Mouse (Mus musculus): ENCODE data around the gene Surf2. TPM values are rescaled to one million over a fixed set of nuclear protein-coding genes. Genes with fewer than 3 reads are reported as not detected.

Gene Surf2
- polyA plus RNA-seq, 1 experiment from 2014 or later = 32.1 TPM

GRCm38 (mm10) chr2:26910994-26911765 is 5.0 kb upstream of the Surf2 start:
- Histone ChIP-seq H3K9me3 (replicated peaks; ENCODE audit: control insufficient read depth, low read length) (no peaks in the 10 kb centered on the region), H3K36me3 (ENCODE audit: control insufficient read depth, insufficient read depth, low read length) (peaks cover 28% of the 10 kb centered on the region), H3K27me3 (ENCODE audit: control insufficient read depth, insufficient read depth, low read length) (no peaks in the 10 kb centered on the region), H3K4me1 (ENCODE audit: control insufficient read depth, insufficient read depth, low read length) (peaks cover 17% of the 10 kb centered on the region), H3K27ac (ENCODE audit: low read depth, low read length) (peak overlapping the region; percentile 86), H3K4me3 (ENCODE audit: low read depth, low read length) (peak overlapping the region; percentile 93), H3K9ac (ENCODE audit: low read depth, low read length) (peak overlapping the region; percentile 97), H3K4me2 (peak overlapping the region; percentile 82)
- WGBS (ENCODE audit: insufficient replicate concordance) = 3% methylated on average over 37 of the region's 37 CpGs
- peak; percentile 37 for ATAC-seq (replicated peaks; ENCODE audit: insufficient number of reproducible peaks, low FRiP score, low TSS enrichment)

DNA sequence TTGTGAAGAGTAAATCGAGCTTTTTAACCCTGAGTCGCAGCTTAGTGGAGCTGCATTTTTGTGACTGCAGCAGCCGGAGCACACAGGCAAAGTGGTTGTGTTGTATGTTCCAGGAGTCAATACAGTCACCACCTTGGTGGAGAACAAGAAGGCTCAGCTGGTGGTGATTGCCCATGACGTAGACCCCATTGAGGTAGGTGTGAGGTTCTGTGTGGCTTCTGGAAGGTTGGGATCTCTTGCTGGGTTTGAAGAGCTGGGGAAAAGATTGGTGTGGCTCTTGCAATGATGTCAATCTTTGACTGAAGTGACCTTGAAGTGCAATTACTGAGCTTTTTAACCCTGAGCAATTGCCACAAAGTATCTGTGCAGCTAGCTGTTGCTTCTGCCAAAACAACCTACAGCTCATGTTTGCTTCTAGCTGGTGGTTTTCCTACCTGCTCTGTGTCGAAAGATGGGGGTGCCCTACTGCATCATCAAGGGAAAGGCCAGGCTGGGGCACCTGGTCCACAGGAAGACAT is 3.9 kb upstream of the Surf2 start:
- H3K27ac ChIP-seq (ENCODE audit: low read depth, low read length) = no peak overlapping the region
- H3K4me3 ChIP-seq (ENCODE audit: low read depth, low read length) = peak overlapping the region; percentile 93
- H3K36me3 ChIP-seq (ENCODE audit: control insufficient read depth, insufficient read depth, low read length) = peaks cover 25% of the 10 kb centered on the region
- peak overlapping the region; percentile 97 for H3K9ac ChIP-seq (ENCODE audit: low read depth, low read length)
- H3K27me3 ChIP-seq (ENCODE audit: control insufficient read depth, insufficient read depth, low read length) = no peaks in the 10 kb centered on the region
- H3K4me1 ChIP-seq (ENCODE audit: control insufficient read depth, insufficient read depth, low read length) = peaks cover 23% of the 10 kb centered on the region
- 68% methylated on average over 5 of the region's 5 CpGs for WGBS (ENCODE audit: insufficient replicate concordance)
- no peaks in the 10 kb centered on the region for H3K9me3 ChIP-seq (replicated peaks; ENCODE audit: control insufficient read depth, low read length)
- peak overlapping the region; percentile 82 for H3K4me2 ChIP-seq
- ATAC-seq (replicated peaks; ENCODE audit: insufficient number of reproducible peaks, low FRiP score, low TSS enrichment) = no peak

DNA sequence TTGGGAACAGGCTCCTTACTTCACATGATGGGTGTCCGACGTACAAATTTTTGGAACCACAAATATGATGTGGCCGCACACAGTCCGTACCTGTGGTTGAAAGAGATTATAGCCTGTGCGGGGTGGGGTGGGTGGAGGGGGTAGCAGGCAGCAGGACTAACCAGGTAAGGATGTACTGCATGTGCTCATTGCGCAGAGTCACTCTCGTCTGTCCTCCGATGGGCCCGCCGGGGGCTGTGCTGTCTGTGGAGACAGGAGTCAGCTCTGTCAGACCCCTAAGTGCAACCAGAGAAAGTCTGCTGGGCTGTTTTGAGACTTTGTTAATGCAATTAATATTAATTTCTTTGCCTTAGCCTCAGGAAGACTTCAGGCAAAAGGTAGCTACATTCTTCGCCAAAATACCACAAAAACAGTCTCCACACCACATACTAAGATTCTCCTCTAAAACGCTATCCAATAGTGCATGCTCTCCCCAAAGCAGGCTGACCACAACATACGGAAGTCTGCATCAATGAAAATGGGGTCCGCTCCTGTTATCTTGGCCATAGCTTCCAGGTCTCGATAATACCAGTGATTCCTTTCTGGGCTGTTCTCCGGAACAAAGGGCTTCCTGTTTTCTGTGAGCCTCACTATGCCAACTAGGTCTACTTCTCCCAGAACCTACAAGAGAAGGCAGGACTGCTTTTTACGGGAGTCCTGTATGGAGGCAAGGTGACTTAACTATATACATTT is 2.6 kb upstream of the Surf2 start:
- Histone ChIP-seq H3K27me3 (ENCODE audit: control insufficient read depth, insufficient read depth, low read length) (no peaks in the 10 kb centered on the region), H3K4me3 (ENCODE audit: low read depth, low read length) (no peak overlapping the region), H3K4me2 (0 out of 2 replicates have a peak overlapping the region, but pooled peaks have one; percentile 4), H3K9ac (ENCODE audit: low read depth, low read length) (no peak overlapping the region), H3K4me1 (ENCODE audit: control insufficient read depth, insufficient read depth, low read length) (peaks cover 32% of the 10 kb centered on the region), H3K36me3 (ENCODE audit: control insufficient read depth, insufficient read depth, low read length) (peaks cover 21% of the 10 kb centered on the region), H3K9me3 (replicated peaks; ENCODE audit: control insufficient read depth, low read length) (no peaks in the 10 kb centered on the region), H3K27ac (ENCODE audit: low read depth, low read length) (0 out of 2 replicates have a peak overlapping the region, but pooled peaks have one; percentile 22)
- WGBS (ENCODE audit: insufficient replicate concordance) = 72% methylated on average over 17 of the region's 17 CpGs
- ATAC-seq (replicated peaks; ENCODE audit: insufficient number of reproducible peaks, low FRiP score, low TSS enrichment) = no peak

DNA sequence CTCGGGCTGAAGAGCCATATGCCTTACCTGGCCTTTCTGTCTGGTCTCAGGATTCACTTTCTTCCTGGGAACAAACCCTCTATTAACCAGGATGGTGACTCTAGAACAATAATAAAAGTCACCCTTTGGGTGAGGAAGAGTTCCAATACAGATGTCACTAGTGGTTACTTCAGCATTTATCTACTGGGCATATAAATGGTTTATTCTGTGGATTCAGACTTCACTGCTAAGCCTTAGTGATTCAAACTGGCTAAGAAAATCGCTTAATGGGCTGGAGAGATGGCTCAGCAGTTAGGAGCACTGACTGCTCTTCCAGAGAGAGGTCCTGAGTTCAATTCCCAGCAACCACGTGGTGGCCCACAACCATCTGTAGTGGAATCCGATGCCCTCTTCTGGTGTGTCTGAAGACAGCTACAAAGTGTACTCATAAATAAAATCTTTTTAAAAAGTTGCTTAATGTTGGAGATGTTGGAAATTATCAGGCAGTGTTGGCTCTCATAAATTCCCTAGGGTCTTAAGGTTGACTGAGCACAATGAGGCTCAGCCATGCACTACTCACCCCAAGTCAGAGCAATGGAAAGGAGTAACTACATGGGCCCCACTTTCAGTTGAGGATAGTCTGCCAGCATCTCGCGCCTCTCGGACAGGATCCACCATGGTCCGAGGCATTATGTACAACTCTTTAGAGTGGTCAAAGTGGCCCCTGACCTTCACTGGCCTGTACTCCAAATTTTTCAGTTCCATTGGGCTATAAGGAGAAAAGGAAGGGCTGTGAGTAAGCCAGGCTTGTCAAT is 1.8 kb upstream of the Surf2 start:
- WGBS (ENCODE audit: insufficient replicate concordance) = 61% methylated on average over 8 of the region's 8 CpGs
- H3K9me3 ChIP-seq (replicated peaks; ENCODE audit: control insufficient read depth, low read length) = no peaks in the 10 kb centered on the region
- no peak for ATAC-seq (replicated peaks; ENCODE audit: insufficient number of reproducible peaks, low FRiP score, low TSS enrichment)
- peaks cover 25% of the 10 kb centered on the region for H3K4me1 ChIP-seq (ENCODE audit: control insufficient read depth, insufficient read depth, low read length)
- H3K36me3 ChIP-seq (ENCODE audit: control insufficient read depth, insufficient read depth, low read length) = peaks cover 25% of the 10 kb centered on the region
- H3K4me2 ChIP-seq = no peak overlapping the region
- H3K27ac ChIP-seq (ENCODE audit: low read depth, low read length) = no peak overlapping the region
- H3K4me3 ChIP-seq (ENCODE audit: low read depth, low read length) = 0 out of 2 replicates have a peak overlapping the region, but pooled peaks have one; percentile 5
- H3K27me3 ChIP-seq (ENCODE audit: control insufficient read depth, insufficient read depth, low read length) = no peaks in the 10 kb centered on the region
- no peak overlapping the region for H3K9ac ChIP-seq (ENCODE audit: low read depth, low read length)

DNA sequence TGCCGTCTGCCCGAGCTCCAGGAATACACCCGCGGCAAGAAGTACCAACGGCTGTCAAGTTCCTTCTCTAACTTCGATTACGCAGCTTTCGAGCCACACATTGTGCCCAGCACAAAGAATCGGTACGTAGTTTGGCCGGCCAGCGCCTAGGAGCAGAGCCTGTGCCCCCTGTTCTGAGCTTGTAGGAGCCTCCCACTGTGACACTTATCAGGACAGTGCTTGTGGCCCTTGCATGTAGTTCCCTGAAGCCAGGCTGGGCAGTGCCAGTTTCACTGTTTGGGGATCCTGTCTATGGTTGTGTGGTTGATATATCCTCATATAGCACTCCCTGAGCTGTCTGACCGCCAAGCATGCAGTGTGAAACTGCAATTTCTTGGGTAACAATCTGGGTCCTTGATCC is 571 bp downstream of the Surf2 start:
- Histone ChIP-seq H3K4me1 (ENCODE audit: control insufficient read depth, insufficient read depth, low read length) (peaks cover 23% of the 10 kb centered on the region), H3K36me3 (ENCODE audit: control insufficient read depth, insufficient read depth, low read length) (peaks cover 44% of the 10 kb centered on the region), H3K9ac (ENCODE audit: low read depth, low read length) (peak overlapping the region; percentile 85), H3K4me3 (ENCODE audit: low read depth, low read length) (peak overlapping the region; percentile 84), H3K27ac (ENCODE audit: low read depth, low read length) (peak overlapping the region; percentile 68), H3K27me3 (ENCODE audit: control insufficient read depth, insufficient read depth, low read length) (no peaks in the 10 kb centered on the region), H3K9me3 (replicated peaks; ENCODE audit: control insufficient read depth, low read length) (no peaks in the 10 kb centered on the region), H3K4me2 (peak overlapping the region; percentile 99)
- 2% methylated on average over 13 of the region's 13 CpGs for WGBS (ENCODE audit: insufficient replicate concordance)
- no peak for ATAC-seq (replicated peaks; ENCODE audit: insufficient number of reproducible peaks, low FRiP score, low TSS enrichment)

GRCm38 (mm10) chr2:26919684-26920083 is 3.5 kb downstream of the Surf2 start:
- Histone ChIP-seq H3K27me3 (ENCODE audit: control insufficient read depth, insufficient read depth, low read length) (no peaks in the 10 kb centered on the region), H3K9ac (ENCODE audit: low read depth, low read length) (no peak overlapping the region), H3K4me1 (ENCODE audit: control insufficient read depth, insufficient read depth, low read length) (peaks cover 18% of the 10 kb centered on the region), H3K4me2 (no peak overlapping the region), H3K27ac (ENCODE audit: low read depth, low read length) (no peak overlapping the region), H3K36me3 (ENCODE audit: control insufficient read depth, insufficient read depth, low read length) (peaks cover 28% of the 10 kb centered on the region), H3K4me3 (ENCODE audit: low read depth, low read length) (no peak overlapping the region), H3K9me3 (replicated peaks; ENCODE audit: control insufficient read depth, low read length) (no peaks in the 10 kb centered on the region)
- no peak for ATAC-seq (replicated peaks; ENCODE audit: insufficient number of reproducible peaks, low FRiP score, low TSS enrichment)
- 88% methylated on average over 3 of the region's 3 CpGs for WGBS (ENCODE audit: insufficient replicate concordance)

DNA sequence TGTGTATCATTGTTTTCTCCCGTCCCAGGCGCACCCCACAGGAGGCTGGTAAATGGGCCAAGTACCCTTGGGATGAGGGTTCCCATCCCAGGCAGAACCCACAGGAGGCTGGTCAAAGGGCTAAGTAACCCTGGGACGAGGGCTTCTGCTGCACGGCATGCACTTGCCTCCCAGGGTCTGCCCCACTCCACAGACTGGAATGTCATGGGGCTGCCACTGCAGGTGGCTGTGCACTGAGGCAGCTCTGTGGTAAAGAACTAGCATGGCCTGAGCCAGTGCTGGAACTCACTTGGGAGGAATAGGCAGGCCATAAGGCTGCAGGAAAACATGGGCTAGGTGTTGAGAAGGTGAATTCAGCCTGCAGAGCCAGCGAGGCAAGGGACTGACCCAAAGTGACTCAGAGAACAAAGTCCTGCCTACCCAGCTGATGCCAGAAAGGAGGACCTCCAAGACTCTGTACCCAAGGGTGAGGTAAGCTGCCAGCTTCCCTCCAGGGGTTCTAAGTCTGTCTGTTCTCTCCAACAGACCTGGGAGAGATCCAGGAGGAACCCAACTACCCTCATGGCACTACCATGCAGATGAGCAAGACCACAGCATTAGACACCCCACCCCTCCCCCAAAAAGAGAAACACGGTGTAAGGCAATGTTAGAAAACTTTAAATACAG is 4.2 kb downstream of the Surf2 start:
- H3K36me3 ChIP-seq (ENCODE audit: control insufficient read depth, insufficient read depth, low read length) = peaks cover 32% of the 10 kb centered on the region
- peaks cover 18% of the 10 kb centered on the region for H3K4me1 ChIP-seq (ENCODE audit: control insufficient read depth, insufficient read depth, low read length)
- H3K27me3 ChIP-seq (ENCODE audit: control insufficient read depth, insufficient read depth, low read length) = no peaks in the 10 kb centered on the region
- no peak overlapping the region for H3K27ac ChIP-seq (ENCODE audit: low read depth, low read length)
- H3K9ac ChIP-seq (ENCODE audit: low read depth, low read length) = no peak overlapping the region
- no peak overlapping the region for H3K4me2 ChIP-seq
- no peak for ATAC-seq (replicated peaks; ENCODE audit: insufficient number of reproducible peaks, low FRiP score, low TSS enrichment)
- 88% methylated on average over 6 of the region's 6 CpGs for WGBS (ENCODE audit: insufficient replicate concordance)
- H3K4me3 ChIP-seq (ENCODE audit: low read depth, low read length) = no peak overlapping the region
- H3K9me3 ChIP-seq (replicated peaks; ENCODE audit: control insufficient read depth, low read length) = no peaks in the 10 kb centered on the region

DNA sequence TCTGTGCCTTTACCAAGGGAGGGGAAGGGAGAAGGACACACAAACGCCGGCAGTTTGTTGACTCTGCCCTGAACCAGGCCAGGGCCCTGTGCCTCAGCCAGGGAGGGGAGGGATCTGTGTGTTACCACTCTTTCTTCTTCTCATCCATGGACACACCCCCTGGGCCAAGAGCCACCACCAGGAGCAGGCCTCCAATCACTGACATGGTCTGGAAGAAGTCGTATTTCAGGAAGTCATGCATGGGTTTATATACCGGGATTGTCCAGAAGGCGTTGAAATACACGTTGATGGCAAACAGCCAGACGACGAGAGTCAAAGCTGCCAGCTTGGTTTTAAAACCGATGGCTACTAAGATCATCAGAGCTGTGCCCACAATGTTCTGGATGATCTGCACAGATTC is 5.6 kb downstream of the Surf2 start:
- Histone ChIP-seq H3K4me3 (ENCODE audit: low read depth, low read length) (no peak overlapping the region), H3K9me3 (replicated peaks; ENCODE audit: control insufficient read depth, low read length) (no peaks in the 10 kb centered on the region), H3K4me2 (no peak overlapping the region), H3K27me3 (ENCODE audit: control insufficient read depth, insufficient read depth, low read length) (no peaks in the 10 kb centered on the region), H3K4me1 (ENCODE audit: control insufficient read depth, insufficient read depth, low read length) (peaks cover 16% of the 10 kb centered on the region), H3K27ac (ENCODE audit: low read depth, low read length) (no peak overlapping the region), H3K36me3 (ENCODE audit: control insufficient read depth, insufficient read depth, low read length) (peaks cover 40% of the 10 kb centered on the region), H3K9ac (ENCODE audit: low read depth, low read length) (no peak overlapping the region)
- no peak for ATAC-seq (replicated peaks; ENCODE audit: insufficient number of reproducible peaks, low FRiP score, low TSS enrichment)
- WGBS (ENCODE audit: insufficient replicate concordance) = 60% methylated on average over 9 of the region's 9 CpGs

Data from heart, embryonic 11.5 days (tissue).